Mouse (Mus musculus) E14TG2a.4 (cell line): ENCODE data around the gene Uqcc2.

Experiments
- CTCF ChIP-seq: conservative IDR thresholded peaks from 2 replicates; pipeline ENCODE4 v1.5.1; 2014; ENCODE audit warnings: low read length
- NANOG ChIP-seq: IDR thresholded peaks from 2 replicates; pipeline ENCODE4 v1.6.1; 2014; ENCODE audit warnings: borderline replicate concordance, low read length, mixed read lengths
- POU5F1 ChIP-seq: IDR thresholded peaks from 2 replicates; pipeline ENCODE4 v1.6.1; 2014; ENCODE audit warnings: low read length, borderline replicate concordance

DNA sequence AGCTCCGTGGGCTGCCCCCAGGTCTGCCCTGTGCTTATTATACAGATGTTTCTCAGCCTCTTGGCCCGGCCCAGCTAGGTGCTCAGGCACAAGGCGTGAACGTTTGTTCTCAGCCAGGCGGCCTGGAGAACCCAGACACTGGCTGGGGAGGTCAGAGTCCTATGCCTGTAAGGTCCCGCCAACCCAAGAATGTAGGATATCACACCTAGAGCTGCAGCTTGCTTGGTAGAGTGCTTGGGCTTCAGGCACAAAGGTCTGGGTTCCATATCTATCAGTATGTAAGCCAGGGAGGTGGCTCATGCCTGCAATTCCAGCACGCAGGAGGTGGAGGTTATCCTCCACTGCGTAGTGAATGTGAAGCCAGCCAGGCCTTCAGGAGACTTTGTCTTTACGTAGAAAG is 43.6 kb downstream of the Uqcc2 start:
- TF ChIP-seq CTCF: no peak
- no peak for TF ChIP-seq NANOG
- TF ChIP-seq POU5F1: no peak
